Comparison of ENCODE assay signal across 35 mouse cellular contexts in the genomic region with DNA sequence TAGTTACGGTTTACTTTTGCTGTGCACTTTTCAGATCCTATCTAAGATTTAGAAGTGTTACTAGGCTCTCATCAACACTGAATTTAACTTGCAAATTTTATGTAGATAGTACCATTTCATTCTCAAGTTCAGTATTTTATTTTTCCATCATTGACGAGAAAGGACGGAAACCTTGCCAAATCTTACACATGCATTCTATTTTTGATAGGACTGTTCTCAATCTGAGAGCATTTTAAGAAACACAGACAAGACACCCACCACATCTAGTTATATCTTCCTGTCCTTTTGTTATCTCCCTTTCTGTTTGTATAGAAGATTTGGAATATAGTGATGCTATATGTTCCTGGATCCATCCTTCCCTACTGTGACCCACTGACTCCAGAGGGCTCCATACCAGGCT.
"Had no signal": no experiment of that assay in that cellular context is flagged by ENCODE, and none has a peak within 500 bp of the region (broad histone marks: within the 10 kb centered on the region; RNA-seq: fewer than 3 reads in every experiment).

No protein-coding gene starts in this region.

- DNase-seq: heart, postnatal 10 days; heart, postnatal 14 days; heart, postnatal 36 days; heart, postnatal 4 days; kidney, adult 11 months; kidney, adult 18-20 months; kidney, adult 2 months; kidney, adult 8-10 months; kidney, adult 9 months; kidney, postnatal 10 days; kidney, postnatal 14 days; kidney, postnatal 25 days; kidney, postnatal 36 days; kidney, postnatal 4 days; layer of hippocampus, adult 9-11 months; layer of hippocampus, postnatal 36 days had no signal

- H3K9me3 ChIP-seq: heart, embryonic 10.5 days; heart, embryonic 12.5 days; heart, embryonic 13.5 days; heart, embryonic 15.5 days; hindbrain, embryonic 10.5 days; hindbrain, embryonic 12.5 days; hindbrain, embryonic 13.5 days; hindbrain, embryonic 15.5 days; intestine, embryonic 15.5 days had no signal

- H3K4me2 ChIP-seq: heart, embryonic 11.5 days; heart, embryonic 12.5 days; heart, embryonic 13.5 days; heart, embryonic 15.5 days; hindbrain, embryonic 12.5 days; hindbrain, embryonic 13.5 days; hindbrain, embryonic 14.5 days; hindbrain, embryonic 15.5 days; intestine, embryonic 15.5 days had no signal

- H3K4me3 ChIP-seq: heart, embryonic 10.5 days; heart, embryonic 12.5 days; heart, embryonic 13.5 days; heart, embryonic 15.5 days; hindbrain, embryonic 10.5 days; hindbrain, embryonic 12.5 days; hindbrain, embryonic 13.5 days; hindbrain, embryonic 15.5 days; intestine, embryonic 15.5 days; layer of hippocampus, adult 2 months; left cerebral cortex, adult 2 months had no signal

- H3K9ac ChIP-seq: heart, embryonic 12.5 days; heart, embryonic 13.5 days; heart, embryonic 15.5 days; hindbrain, embryonic 12.5 days; hindbrain, embryonic 13.5 days; hindbrain, embryonic 14.5 days; hindbrain, embryonic 15.5 days; intestine, embryonic 15.5 days had no signal

- H3K4me1 ChIP-seq: heart, embryonic 10.5 days; heart, embryonic 12.5 days; heart, embryonic 13.5 days; heart, embryonic 15.5 days; hindbrain, embryonic 10.5 days; hindbrain, embryonic 12.5 days; hindbrain, embryonic 13.5 days; hindbrain, embryonic 15.5 days; intestine, embryonic 15.5 days had no signal

- ATAC-seq: hindbrain, embryonic 16.5 days; hindbrain, postnatal 0 days; inflammation-experienced regulatory T-cells, adult 6 months; intestine, embryonic 15.5 days; intestine, embryonic 16.5 days; intestine, postnatal 0 days had no signal

- H3K27me3 ChIP-seq: heart, embryonic 12.5 days; heart, embryonic 13.5 days; heart, embryonic 15.5 days; hindbrain, embryonic 12.5 days; hindbrain, embryonic 13.5 days; hindbrain, embryonic 15.5 days; intestine, embryonic 15.5 days had no signal

- H3K36me3 ChIP-seq: heart, embryonic 10.5 days; heart, embryonic 12.5 days; heart, embryonic 13.5 days; heart, embryonic 15.5 days; hindbrain, embryonic 10.5 days; hindbrain, embryonic 12.5 days; hindbrain, embryonic 13.5 days; hindbrain, embryonic 15.5 days; intestine, embryonic 15.5 days had no signal

- H3K27ac ChIP-seq: heart, embryonic 10.5 days; heart, embryonic 13.5 days; heart, embryonic 15.5 days; hindbrain, embryonic 10.5 days; hindbrain, embryonic 12.5 days; hindbrain, embryonic 13.5 days; hindbrain, embryonic 14.5 days; hindbrain, embryonic 15.5 days; hindbrain, postnatal 0 days; intestine, embryonic 15.5 days; kidney, postnatal 0 days; layer of hippocampus, adult 2 months; left cerebral cortex, adult 2 months had no signal
